Comparison of ENCODE assay signal across 8 mouse cellular contexts in genomic region chr12:100307501-100308260, GRCm38 (mm10).
A peak's percentile ranks its signal among the peaks of the same experiment; 100 is the strongest.
DNase-seq lines count a peak whose midpoint lies in the region; ATAC-seq lines count a peak whose summit lies in the region.

No protein-coding gene starts in this region.

- peak; percentile 58; the same call in 1 of the 2 replicates for ATAC-seq in neural tube, embryonic 11.5 days (ENCODE audit: insufficient read depth, low FRiP score, low TSS enrichment)
- ATAC-seq in forebrain, embryonic 12.5 days (ENCODE audit: low FRiP score), result peak; percentile 45; the same call in 1 of the 2 replicates
- peak; percentile 65; the same call in 1 of the 2 replicates for ATAC-seq in lung, embryonic 15.5 days (ENCODE audit: borderline replicate concordance, extremely low read depth, low FRiP score, low TSS enrichment)
- ATAC-seq in stomach, embryonic 14.5 days (ENCODE audit: insufficient number of reproducible peaks, insufficient read depth, low FRiP score, low read depth), result no peak; the same call in 1 of the 2 replicates

- no peak overlapping the region for H3K4me2 ChIP-seq in neural tube, embryonic 11.5 days (ENCODE audit: low read depth)
- H3K4me2 ChIP-seq in forebrain, embryonic 12.5 days, result no peak overlapping the region
- no peak overlapping the region for H3K4me2 ChIP-seq in lung, embryonic 15.5 days
- H3K4me2 ChIP-seq in stomach, embryonic 14.5 days (replicated peaks; ENCODE audit: low read depth, low read length), result no peak overlapping the region

- peaks cover 6% of the 10 kb centered on the region for H3K4me1 ChIP-seq in neural tube, embryonic 11.5 days (ENCODE audit: control insufficient read depth, insufficient read depth, low read length)
- peaks cover 64% of the 10 kb centered on the region for H3K4me1 ChIP-seq in forebrain, embryonic 12.5 days
- peaks cover 78% of the 10 kb centered on the region for H3K4me1 ChIP-seq in hindbrain, embryonic 10.5 days (replicated peaks)
- H3K4me1 ChIP-seq in lung, embryonic 15.5 days, result peaks cover 29% of the 10 kb centered on the region
- 0 out of 2 replicates have a peak, but pooled peaks cover 8% of the 10 kb centered on the region for H3K4me1 ChIP-seq in stomach, embryonic 14.5 days (ENCODE audit: control insufficient read depth, insufficient read depth, low read length)

- H3K27me3 ChIP-seq in neural tube, embryonic 11.5 days (ENCODE audit: control insufficient read depth, insufficient read depth, low read length), result no peaks in the 10 kb centered on the region
- H3K27me3 ChIP-seq in forebrain, embryonic 12.5 days, result no peaks in the 10 kb centered on the region
- H3K27me3 ChIP-seq in hindbrain, embryonic 10.5 days (ENCODE audit: insufficient read depth, poor library complexity, severe bottlenecking), result no peaks in the 10 kb centered on the region
- no peaks in the 10 kb centered on the region for H3K27me3 ChIP-seq in lung, embryonic 15.5 days
- H3K27me3 ChIP-seq in stomach, embryonic 14.5 days (ENCODE audit: control insufficient read depth, insufficient read depth, low read length), result no peaks in the 10 kb centered on the region

- 0 out of 2 replicates have a peak overlapping the region, but pooled peaks have one; percentile 10 for H3K9ac ChIP-seq in neural tube, embryonic 11.5 days (ENCODE audit: low read length)
- H3K9ac ChIP-seq in forebrain, embryonic 12.5 days, result peak overlapping the region; percentile 33; the same call in 1 of the 2 replicates
- peak overlapping the region; percentile 13; the same call in 1 of the 2 replicates for H3K9ac ChIP-seq in lung, embryonic 15.5 days
- H3K9ac ChIP-seq in stomach, embryonic 14.5 days (replicated peaks; ENCODE audit: low read depth, low read length), result no peak overlapping the region

- no peaks in the 10 kb centered on the region for H3K9me3 ChIP-seq in neural tube, embryonic 11.5 days (ENCODE audit: control insufficient read depth, low read length)
- no peaks in the 10 kb centered on the region for H3K9me3 ChIP-seq in forebrain, embryonic 12.5 days
- no peaks in the 10 kb centered on the region for H3K9me3 ChIP-seq in hindbrain, embryonic 10.5 days
- no peaks in the 10 kb centered on the region for H3K9me3 ChIP-seq in lung, embryonic 15.5 days
- H3K9me3 ChIP-seq in stomach, embryonic 14.5 days (ENCODE audit: control insufficient read depth, low read depth, low read length), result no peaks in the 10 kb centered on the region

- peak overlapping the region; percentile 64 for H3K27ac ChIP-seq in neural tube, embryonic 11.5 days (ENCODE audit: low read depth, low read length)
- H3K27ac ChIP-seq in forebrain, embryonic 12.5 days, result peak overlapping the region; percentile 76
- H3K27ac ChIP-seq in hindbrain, embryonic 10.5 days, result peak overlapping the region; percentile 85
- peak overlapping the region; percentile 48; the same call in 1 of the 2 replicates for H3K27ac ChIP-seq in lung, embryonic 15.5 days
- H3K27ac ChIP-seq in stomach, embryonic 14.5 days (ENCODE audit: low read length), result peak overlapping the region; percentile 15; the same call in 1 of the 2 replicates

- WGBS in neural tube, embryonic 11.5 days, result 63% methylated on average over 8 of the region's 8 CpGs
- WGBS in forebrain, embryonic 12.5 days, result 55% methylated on average over 8 of the region's 8 CpGs
- WGBS in hindbrain, embryonic 10.5 days, result 51% methylated on average over 8 of the region's 8 CpGs
- WGBS in lung, embryonic 15.5 days, result 23% methylated on average over 8 of the region's 8 CpGs
- 51% methylated on average over 8 of the region's 8 CpGs for WGBS in stomach, embryonic 14.5 days

- H3K4me3 ChIP-seq in neural tube, embryonic 11.5 days (ENCODE audit: low read depth, low read length), result no peak overlapping the region
- no peak overlapping the region for H3K4me3 ChIP-seq in forebrain, embryonic 12.5 days (replicated peaks)
- no peak overlapping the region for H3K4me3 ChIP-seq in hindbrain, embryonic 10.5 days
- H3K4me3 ChIP-seq in lung, embryonic 15.5 days, result no peak overlapping the region
- H3K4me3 ChIP-seq in stomach, embryonic 14.5 days (ENCODE audit: low read depth, low read length), result no peak overlapping the region

- H3K36me3 ChIP-seq in neural tube, embryonic 11.5 days (ENCODE audit: control insufficient read depth, insufficient read depth, low read length), result no peaks in the 10 kb centered on the region
- no peaks in the 10 kb centered on the region for H3K36me3 ChIP-seq in forebrain, embryonic 12.5 days (replicated peaks)
- H3K36me3 ChIP-seq in hindbrain, embryonic 10.5 days, result no peaks in the 10 kb centered on the region
- H3K36me3 ChIP-seq in lung, embryonic 15.5 days, result no peaks in the 10 kb centered on the region
- no peaks in the 10 kb centered on the region for H3K36me3 ChIP-seq in stomach, embryonic 14.5 days (ENCODE audit: control insufficient read depth, insufficient read depth, low read length)

- peak; percentile 46 for DNase-seq in neural tube, embryonic 11.5 days (ENCODE audit: low spot score)
- no peak for DNase-seq in neural tube, embryonic 10.5 days (ENCODE audit: extremely low spot score, low spot score)
- DNase-seq in hindbrain, embryonic 10.5 days (ENCODE audit: low spot score), result peak; percentile 68
- DNase-seq in frontal cortex, postnatal 10 days (ENCODE audit: low spot score in 2 of 2), result no peak
- no peak for DNase-seq in urinary bladder, postnatal 36 days (ENCODE audit: low spot score in 2 of 2)

Comparison
In these comparisons a context has a peak if more than half of its experiments do, and no peak if none do; other contexts are left out.
1. DNase-seq: peak in neural tube, embryonic 11.5 days (single experiment) and hindbrain, embryonic 10.5 days (single experiment); none in neural tube, embryonic 10.5 days (single experiment), frontal cortex, postnatal 10 days (0 of 2) and urinary bladder, postnatal 36 days (0 of 2).
2. H3K27ac ChIP-seq: peak in every context shown above with its lines; median percentile 85 in hindbrain, embryonic 10.5 days; 76 in forebrain, embryonic 12.5 days; 64 in neural tube, embryonic 11.5 days; 48 in lung, embryonic 15.5 days; 15 in stomach, embryonic 14.5 days.